Mouse (Mus musculus): Measurements from ENCODE around the gene 9130019O22Rik.
"Not testable (repeated sequence)": the region's sequence is repeated elsewhere in the genome, so short reads cannot be mapped to it uniquely, and the experiment has no call there.

DNA sequence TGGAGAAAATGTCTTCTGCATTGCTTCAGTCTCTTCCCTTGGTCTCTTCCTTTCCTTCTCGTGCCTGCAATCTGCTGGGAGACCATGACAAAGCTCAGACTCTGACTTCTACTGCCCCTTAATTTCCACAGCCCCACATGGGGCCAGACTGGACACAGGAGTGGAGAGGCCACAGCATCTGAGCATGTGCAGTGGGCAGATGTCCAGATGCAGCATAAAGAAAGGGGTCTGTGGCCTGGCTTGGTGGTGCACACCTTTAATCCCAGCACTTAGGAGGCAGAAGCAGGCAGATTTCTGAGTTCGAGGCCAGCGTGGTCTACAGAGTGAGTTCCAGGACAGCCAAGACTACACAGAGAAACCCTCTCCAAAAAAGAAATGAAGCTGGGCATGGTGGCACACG, 1.4 kb downstream of the 9130019O22Rik start:
- not testable (repeated sequence) for TF ChIP-seq CTCF (IDR thresholded peaks at IDR 0.05; ENCODE audit: borderline replicate concordance, extremely low read depth, insufficient read depth, insufficient read length); POLR2A (IDR thresholded peaks at IDR 0.05; ENCODE audit: borderline replicate concordance, extremely low read depth, insufficient read depth, insufficient read length, poor library complexity, severe bottlenecking)
